Mouse (Mus musculus): ENCODE measurements at regions not wholly inside any gene's neighbourhood (a gene's known extent, or its start where the extent isn't known, plus 50 kb on each side); places are given as distances from the start of the nearest gene placed in this dataset.

DNA sequence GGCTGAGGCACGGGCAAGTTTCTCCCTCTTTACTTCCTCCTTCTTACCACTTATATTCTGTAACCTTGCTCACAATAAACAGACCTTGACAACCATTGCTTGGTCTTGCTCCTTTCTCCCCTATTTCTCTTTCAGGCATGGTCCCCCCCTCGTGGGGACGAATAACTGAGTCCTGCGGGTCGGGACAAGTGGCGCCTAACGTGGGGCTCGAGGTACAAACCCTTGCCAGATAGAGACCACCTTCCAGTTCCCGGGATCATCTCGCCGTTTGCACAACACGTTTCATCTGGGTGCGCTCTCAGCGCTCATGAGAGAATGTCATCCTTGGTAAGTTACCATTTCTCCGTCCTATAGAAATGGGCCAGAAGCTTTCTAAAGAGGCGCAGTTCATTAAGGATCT lies 79.6 kb upstream of the Foxn3 start:
- Histone ChIP-seq H3K36me3 (ENCODE audit: control insufficient read depth, insufficient read depth, low read length) (peaks cover 4% of the 10 kb centered on the region; the same call in 1 of the 2 replicates), H3K27ac (ENCODE audit: insufficient read depth, low read length) (peak overlapping the region; percentile 94), H3K4me1 (ENCODE audit: control insufficient read depth, insufficient read depth, insufficient read length) (peaks cover 21% of the 10 kb centered on the region), H3K27me3 (ENCODE audit: control insufficient read depth, insufficient read depth, low read length) (no peaks in the 10 kb centered on the region), H3K4me3 (ENCODE audit: extremely low read depth, insufficient read depth, insufficient read length) (peak overlapping the region; percentile 47; the same call in 1 of the 2 replicates)
- WGBS = 89% methylated on average over 16 of the region's 16 CpGs
- TF ChIP-seq CTCF (IDR thresholded peaks at IDR 0.05; ENCODE audit: extremely low read depth, insufficient read depth, insufficient read length, insufficient replicate concordance) (no peak), POLR2A (IDR thresholded peaks at IDR 0.05; ENCODE audit: low read depth, low read length) (no peak)
- DNase-seq (ENCODE audit: low read depth in 1 of 2, low spot score in 2 of 2) = no peak

DNA sequence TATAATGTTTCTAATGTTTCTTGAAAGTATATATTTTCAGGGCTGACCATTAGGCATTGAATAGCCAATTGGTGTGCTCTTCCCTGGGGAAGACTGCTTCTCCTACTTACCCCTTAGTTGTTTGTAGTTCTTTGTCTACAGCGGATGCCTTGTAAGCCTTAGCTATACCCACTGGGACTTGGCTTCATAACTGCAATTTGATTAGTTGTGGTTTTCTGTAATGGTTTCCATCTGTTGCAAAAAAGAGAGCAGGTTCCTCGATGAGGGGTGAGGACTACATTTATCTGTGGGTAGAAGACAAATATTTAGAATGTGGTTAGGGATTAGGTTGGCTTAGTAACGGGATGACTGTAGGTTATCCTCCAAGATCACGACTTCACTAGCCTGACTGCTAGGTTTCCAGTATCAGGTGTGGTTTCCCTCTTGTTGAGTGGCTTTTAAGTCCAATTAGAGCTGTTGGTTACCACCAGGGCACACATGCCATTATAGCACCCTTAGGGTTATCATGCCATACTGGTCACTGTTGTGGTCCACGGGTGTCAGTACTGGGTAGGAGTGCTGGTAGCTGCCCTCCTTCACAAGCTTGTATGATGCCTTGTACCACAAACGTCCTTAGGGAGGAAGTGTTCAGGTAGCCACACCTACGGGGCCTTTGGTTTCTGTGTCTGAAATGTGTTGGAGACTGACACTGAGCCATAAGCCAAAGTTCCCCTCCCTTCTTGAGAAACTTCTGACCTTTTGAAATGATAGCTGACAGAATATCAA lies 78.9 kb upstream of the Foxn3 start:
- no peaks in the 10 kb centered on the region for H3K27me3 ChIP-seq (ENCODE audit: control insufficient read depth, insufficient read depth, low read length)
- H3K27ac ChIP-seq (ENCODE audit: insufficient read depth, low read length) = peak overlapping the region; percentile 93
- DNase-seq (ENCODE audit: low read depth in 1 of 2, low spot score in 2 of 2) = peak in 1 of 2 experiments; percentile 39
- WGBS = 36% methylated on average over 7 of the region's 7 CpGs
- TF ChIP-seq POLR2A (IDR thresholded peaks at IDR 0.05; ENCODE audit: low read depth, low read length) (no peak; the same call in 1 of the 2 replicates), CTCF (IDR thresholded peaks at IDR 0.05; ENCODE audit: extremely low read depth, insufficient read depth, insufficient read length, insufficient replicate concordance) (no peak)
- H3K4me1 ChIP-seq (ENCODE audit: control insufficient read depth, insufficient read depth, insufficient read length) = peaks cover 21% of the 10 kb centered on the region
- H3K4me3 ChIP-seq (ENCODE audit: extremely low read depth, insufficient read depth, insufficient read length) = no peak overlapping the region
- H3K36me3 ChIP-seq (ENCODE audit: control insufficient read depth, insufficient read depth, low read length) = peaks cover 4% of the 10 kb centered on the region; the same call in 1 of the 2 replicates

DNA sequence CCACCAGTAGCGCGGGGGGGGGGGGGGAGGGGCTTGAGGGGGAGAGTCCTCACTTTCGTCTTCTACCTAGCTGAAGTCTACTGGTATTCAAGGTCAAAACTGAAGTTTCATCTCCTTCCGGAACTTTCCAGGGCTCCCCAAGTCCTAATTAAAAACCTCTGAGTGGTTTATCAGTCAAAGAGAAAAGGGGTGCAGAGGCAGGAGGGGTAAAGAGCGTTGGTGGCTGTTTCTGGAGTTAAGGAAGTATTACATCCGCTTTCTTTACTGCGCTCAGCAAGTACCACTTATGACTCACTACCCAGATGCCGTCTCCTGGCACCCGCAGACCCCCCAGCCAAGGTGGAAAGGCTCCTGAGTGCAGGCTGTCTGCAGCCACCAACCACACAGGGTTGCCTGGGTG lies 77.9 kb upstream of the Foxn3 start:
- no peak; the same call in 1 of the 2 replicates for TF ChIP-seq POLR2A (IDR thresholded peaks at IDR 0.05; ENCODE audit: low read depth, low read length)
- TF ChIP-seq CTCF (IDR thresholded peaks at IDR 0.05; ENCODE audit: extremely low read depth, insufficient read depth, insufficient read length, insufficient replicate concordance) = no peak
- Histone ChIP-seq H3K27ac (ENCODE audit: insufficient read depth, low read length) (peak overlapping the region; percentile 99), H3K36me3 (ENCODE audit: control insufficient read depth, insufficient read depth, low read length) (peaks cover 4% of the 10 kb centered on the region; the same call in 1 of the 2 replicates), H3K4me3 (ENCODE audit: extremely low read depth, insufficient read depth, insufficient read length) (peak overlapping the region; percentile 56), H3K27me3 (ENCODE audit: control insufficient read depth, insufficient read depth, low read length) (no peaks in the 10 kb centered on the region), H3K4me1 (ENCODE audit: control insufficient read depth, insufficient read depth, insufficient read length) (peaks cover 13% of the 10 kb centered on the region)
- WGBS = 1% methylated on average over 9 of the region's 9 CpGs
- DNase-seq (ENCODE audit: low read depth in 1 of 2, low spot score in 2 of 2) = peak in 1 of 2 experiments; percentile 56

DNA sequence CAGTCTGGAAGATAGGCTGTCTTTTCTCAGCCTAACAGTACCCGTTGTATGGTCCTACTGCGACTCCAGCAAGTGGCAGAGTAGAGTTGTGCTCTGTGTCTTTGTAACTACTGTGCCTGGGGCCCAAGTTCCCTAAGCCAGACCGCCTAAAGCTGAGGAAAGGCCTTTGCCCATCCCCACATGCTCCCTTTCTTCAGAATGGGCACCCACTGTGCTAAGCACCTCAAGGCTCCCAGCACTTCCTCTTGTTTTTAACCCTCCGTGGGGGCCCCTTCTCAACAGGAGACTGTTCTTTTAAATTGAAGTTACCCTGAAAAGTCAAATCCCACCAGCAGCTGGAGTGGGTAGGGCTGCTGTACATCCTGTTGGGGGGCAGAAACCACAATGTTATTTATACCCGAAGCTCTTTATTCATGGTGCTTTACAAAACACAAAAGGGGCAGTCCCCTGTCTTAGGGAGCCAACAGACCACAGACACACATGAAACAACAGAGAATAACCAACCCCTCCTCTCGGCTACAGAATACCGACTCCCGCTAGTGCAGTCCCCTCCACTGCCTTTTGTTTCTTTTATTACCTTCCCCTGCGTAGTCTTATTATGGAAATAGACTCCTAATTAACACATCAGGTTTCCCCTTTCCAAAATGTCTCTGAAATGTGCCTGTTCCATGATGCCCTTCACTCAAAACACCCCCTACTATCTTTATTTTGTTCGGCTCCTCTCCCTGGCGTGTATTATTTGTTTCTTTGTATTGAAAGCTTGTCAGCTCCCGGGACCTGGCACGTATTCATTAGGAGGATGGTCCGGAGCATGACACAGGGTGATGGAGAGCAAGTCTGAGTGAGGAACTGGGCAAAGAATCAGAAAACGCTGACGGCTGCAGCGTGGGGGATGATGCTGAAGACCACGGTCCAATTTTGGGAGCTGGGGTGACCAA lies 77.1 kb upstream of the Foxn3 start:
- DNase-seq (ENCODE audit: low read depth in 1 of 2, low spot score in 2 of 2) = peak; percentile 68 to 78
- H3K4me3 ChIP-seq (ENCODE audit: extremely low read depth, insufficient read depth, insufficient read length) = peak overlapping the region; percentile 56; the same call in 1 of the 2 replicates
- peaks cover 11% of the 10 kb centered on the region; the same call in 1 of the 2 replicates for H3K4me1 ChIP-seq (ENCODE audit: control insufficient read depth, insufficient read depth, insufficient read length)
- H3K36me3 ChIP-seq (ENCODE audit: control insufficient read depth, insufficient read depth, low read length) = peaks cover 4% of the 10 kb centered on the region; the same call in 1 of the 2 replicates
- WGBS = 2% methylated on average over 18 of the region's 18 CpGs
- TF ChIP-seq CTCF (IDR thresholded peaks at IDR 0.05; ENCODE audit: extremely low read depth, insufficient read depth, insufficient read length, insufficient replicate concordance) (no peak), POLR2A (IDR thresholded peaks at IDR 0.05; ENCODE audit: low read depth, low read length) (no peak)
- H3K27me3 ChIP-seq (ENCODE audit: control insufficient read depth, insufficient read depth, low read length) = no peaks in the 10 kb centered on the region
- H3K27ac ChIP-seq (ENCODE audit: insufficient read depth, low read length) = peak overlapping the region; percentile 99

DNA sequence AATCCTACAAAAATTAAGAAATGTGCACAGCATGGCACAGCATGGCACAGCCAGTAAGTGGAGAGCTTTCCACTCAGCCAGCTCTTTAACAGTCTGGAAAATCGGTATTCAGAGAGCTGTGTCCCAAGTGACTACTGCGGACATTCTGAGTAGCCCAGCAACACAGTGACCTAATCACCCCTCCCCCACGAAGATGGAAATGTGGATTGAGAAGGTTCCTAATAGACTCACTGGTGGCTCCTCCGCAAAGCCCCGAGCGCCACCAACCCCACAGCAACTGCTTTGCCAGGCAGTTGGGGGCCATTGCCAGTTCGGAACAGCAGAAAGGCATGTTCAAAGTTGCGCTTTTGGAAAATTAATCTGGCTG lies 76.4 kb upstream of the Foxn3 start:
- H3K36me3 ChIP-seq (ENCODE audit: control insufficient read depth, insufficient read depth, low read length) = peaks cover 2% of the 10 kb centered on the region; the same call in 1 of the 2 replicates
- 30% methylated on average over 8 of the region's 8 CpGs for WGBS

DNA sequence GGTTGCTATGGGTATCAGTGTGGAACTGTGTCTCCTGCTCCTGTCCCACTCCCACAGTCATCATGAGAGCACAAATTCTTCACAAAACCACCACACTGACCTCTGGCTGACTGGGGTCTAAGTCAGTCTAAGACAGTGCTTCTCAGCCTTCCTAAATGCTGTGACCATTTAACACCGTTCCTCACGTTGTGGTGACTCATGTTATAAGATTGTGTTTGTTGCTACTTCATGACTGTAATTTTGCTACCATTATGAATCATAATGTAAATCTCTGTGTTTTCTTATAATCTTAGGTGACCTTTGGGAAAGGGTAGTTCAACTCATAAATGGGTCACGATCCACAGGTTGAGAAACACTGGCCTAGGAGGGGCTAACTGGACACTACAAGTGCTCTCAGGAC lies 75.7 kb upstream of the Foxn3 start:
- Histone ChIP-seq H3K27ac (ENCODE audit: insufficient read depth, low read length) (peak overlapping the region; percentile 53; the same call in 1 of the 2 replicates), H3K4me3 (ENCODE audit: extremely low read depth, insufficient read depth, insufficient read length) (no peak overlapping the region), H3K27me3 (ENCODE audit: control insufficient read depth, insufficient read depth, low read length) (no peaks in the 10 kb centered on the region), H3K4me1 (ENCODE audit: control insufficient read depth, insufficient read depth, insufficient read length) (peaks cover 11% of the 10 kb centered on the region; the same call in 1 of the 2 replicates), H3K36me3 (ENCODE audit: control insufficient read depth, insufficient read depth, low read length) (no peaks in the 10 kb centered on the region)
- no peak for TF ChIP-seq POLR2A (IDR thresholded peaks at IDR 0.05; ENCODE audit: low read depth, low read length)
- no peak for TF ChIP-seq CTCF (IDR thresholded peaks at IDR 0.05; ENCODE audit: extremely low read depth, insufficient read depth, insufficient read length, insufficient replicate concordance)
- WGBS = 87% methylated on average over 3 of the region's 3 CpGs
- no peak for DNase-seq (ENCODE audit: low read depth in 1 of 2, low spot score in 2 of 2)

More for the DNA sequence above, 76.4 kb upstream of the Foxn3 start:
- Histone ChIP-seq H3K4me1 (ENCODE audit: control insufficient read depth, insufficient read depth, insufficient read length) (peaks cover 11% of the 10 kb centered on the region; the same call in 1 of the 2 replicates), H3K4me3 (ENCODE audit: extremely low read depth, insufficient read depth, insufficient read length) (no peak overlapping the region), H3K27ac (ENCODE audit: insufficient read depth, low read length) (peak overlapping the region; percentile 99), H3K27me3 (ENCODE audit: control insufficient read depth, insufficient read depth, low read length) (no peaks in the 10 kb centered on the region)
- DNase-seq (ENCODE audit: low read depth in 1 of 2, low spot score in 2 of 2) = no peak
- TF ChIP-seq CTCF (IDR thresholded peaks at IDR 0.05; ENCODE audit: extremely low read depth, insufficient read depth, insufficient read length, insufficient replicate concordance) = no peak
- no peak for TF ChIP-seq POLR2A (IDR thresholded peaks at IDR 0.05; ENCODE audit: low read depth, low read length)
